Mouse (Mus musculus): ENCODE measurements around the gene Gm10563. TPM values are rescaled to one million over a fixed set of nuclear protein-coding genes. Genes with fewer than 3 reads are reported as not detected.

Gene Gm10563
- polyA plus RNA-seq, 1 experiment from 2014 or later: not detected

DNA sequence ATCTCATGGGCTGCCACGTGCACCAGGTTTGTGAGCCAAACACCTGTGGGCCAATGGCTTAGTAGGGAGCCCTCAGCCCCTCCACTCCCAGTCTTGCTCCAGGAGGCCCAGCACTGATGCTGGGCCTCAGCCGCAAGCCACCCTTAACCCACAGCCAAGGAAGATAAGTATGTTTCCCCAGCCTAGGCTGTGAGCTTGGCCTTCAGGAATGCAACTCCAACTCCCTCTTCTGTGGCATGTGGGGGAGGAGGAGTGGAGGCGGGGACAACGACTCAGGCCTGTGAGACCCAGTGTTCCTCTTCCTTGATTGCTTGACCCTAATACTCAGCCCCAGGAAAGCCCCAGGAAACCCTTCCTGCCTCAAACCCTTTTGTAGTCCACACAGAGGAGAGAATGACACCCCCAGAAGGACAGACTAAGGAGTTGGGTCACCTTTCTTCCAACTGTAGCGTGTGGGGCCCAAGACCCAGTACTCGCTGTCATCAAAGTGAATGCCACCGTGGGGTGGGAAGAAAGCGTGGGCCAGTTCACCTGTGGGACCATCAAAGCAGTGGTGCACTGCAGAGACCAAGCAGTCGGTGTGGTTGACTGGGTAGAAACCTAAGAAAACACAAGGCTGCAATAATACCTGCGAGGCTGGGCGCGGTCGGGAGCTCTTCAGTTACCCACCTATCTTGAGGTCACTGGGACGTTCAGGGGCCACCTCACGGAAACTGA, 6.5 kb upstream of the Gm10563 start:
- WGBS: 64% methylated on average over 15 of the region's 15 CpGs
- Histone ChIP-seq H3K27me3 (peaks cover 62% of the 10 kb centered on the region), H3K4me2 (peak overlapping the region; percentile 93; the same call in 1 of the 2 replicates)

DNA sequence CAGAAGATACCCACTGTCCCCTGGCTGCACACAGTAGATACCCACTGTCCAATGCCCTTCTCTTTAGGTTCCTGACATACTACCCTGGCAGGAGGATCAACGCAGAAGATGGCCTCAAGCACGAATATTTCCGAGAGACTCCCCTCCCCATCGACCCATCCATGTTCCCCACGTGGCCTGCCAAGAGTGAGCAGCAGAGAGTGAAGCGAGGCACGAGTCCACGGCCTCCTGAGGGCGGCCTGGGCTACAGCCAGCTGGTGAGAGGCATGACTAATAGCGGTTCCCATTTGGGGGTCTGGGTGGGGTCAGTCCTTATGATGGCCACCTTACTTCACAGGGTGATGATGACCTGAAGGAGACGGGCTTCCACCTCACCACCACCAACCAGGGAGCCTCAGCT, 4.1 kb upstream of the Gm10563 start:
- H3K9ac ChIP-seq (replicated peaks): no peak overlapping the region
- H3K27me3 ChIP-seq: peaks cover 39% of the 10 kb centered on the region
- H3K36me3 ChIP-seq: peaks cover 71% of the 10 kb centered on the region
- ATAC-seq (ENCODE audit: insufficient number of reproducible peaks, insufficient read depth, low FRiP score, low TSS enrichment, low read depth): no peak
- H3K4me1 ChIP-seq (replicated peaks): peaks cover 24% of the 10 kb centered on the region
- no peak overlapping the region for H3K4me2 ChIP-seq
- WGBS: 92% methylated on average over 11 of the region's 11 CpGs
- no peak overlapping the region for H3K4me3 ChIP-seq (replicated peaks)
- no peaks in the 10 kb centered on the region for H3K9me3 ChIP-seq
- no peak overlapping the region for H3K27ac ChIP-seq

More for the DNA sequence above, 6.5 kb upstream of the Gm10563 start:
- peaks cover 60% of the 10 kb centered on the region for H3K36me3 ChIP-seq
- H3K9ac ChIP-seq (replicated peaks): no peak overlapping the region; the same call in 1 of the 2 replicates
- H3K4me1 ChIP-seq (replicated peaks): peaks cover 36% of the 10 kb centered on the region
- ATAC-seq (ENCODE audit: insufficient number of reproducible peaks, insufficient read depth, low FRiP score, low TSS enrichment, low read depth): no peak
- H3K9me3 ChIP-seq: no peaks in the 10 kb centered on the region
- 0 out of 2 replicates have a peak overlapping the region, but pooled peaks have one; percentile 50 for H3K4me3 ChIP-seq (replicated peaks)
- no peak overlapping the region for H3K27ac ChIP-seq

DNA sequence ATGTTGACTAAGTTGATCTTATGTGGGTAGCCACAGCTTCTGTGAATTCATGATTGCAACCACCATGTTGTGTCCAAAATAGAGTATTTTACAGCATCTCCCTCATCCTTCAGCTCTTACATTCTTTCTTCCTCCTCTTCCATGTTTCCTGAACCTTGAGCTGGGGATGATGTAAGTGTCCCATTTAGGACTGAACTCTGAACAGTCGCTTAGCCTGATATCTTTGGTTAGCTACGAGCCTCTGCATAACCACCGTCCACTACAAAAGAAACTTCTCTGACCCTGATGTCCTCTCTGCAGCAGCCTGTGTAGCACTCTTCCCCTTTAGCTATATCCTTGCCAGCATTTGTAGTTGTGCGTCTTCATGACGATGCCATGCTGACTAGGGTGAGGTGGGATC, 513 bp upstream of the Gm10563 start:
- Histone ChIP-seq H3K27me3 (peaks cover 2% of the 10 kb centered on the region), H3K4me2 (no peak overlapping the region), H3K4me1 (replicated peaks) (no peaks in the 10 kb centered on the region), H3K9ac (replicated peaks) (no peak overlapping the region), H3K27ac (no peak overlapping the region), H3K36me3 (peaks cover 94% of the 10 kb centered on the region), H3K9me3 (no peaks in the 10 kb centered on the region), H3K4me3 (replicated peaks) (no peak overlapping the region)
- ATAC-seq (ENCODE audit: insufficient number of reproducible peaks, insufficient read depth, low FRiP score, low TSS enrichment, low read depth): no peak
- 93% methylated on average over 5 of the region's 5 CpGs for WGBS

DNA sequence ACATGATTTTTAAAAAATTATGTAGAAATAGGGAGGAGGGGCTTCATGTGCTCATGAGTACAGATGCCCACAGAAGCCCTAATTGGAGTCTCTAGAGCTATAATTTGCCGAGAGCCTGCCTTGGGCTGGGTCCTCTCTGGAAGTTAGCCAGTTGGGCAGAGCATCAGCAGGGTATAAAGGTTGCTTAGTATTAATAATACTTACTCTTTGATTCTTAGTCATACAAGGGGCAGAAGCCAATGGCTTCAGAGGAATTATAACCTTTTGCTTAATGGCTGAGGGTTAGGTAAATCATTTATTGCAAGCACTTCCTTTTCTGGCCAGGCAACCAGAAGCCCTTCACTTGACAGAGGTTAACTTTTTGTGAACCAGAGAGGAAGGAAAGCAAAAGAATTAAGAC, 1.7 kb downstream of the Gm10563 start:
- Histone ChIP-seq H3K4me1 (replicated peaks) (no peaks in the 10 kb centered on the region), H3K4me3 (replicated peaks) (no peak overlapping the region), H3K27ac (no peak overlapping the region), H3K9me3 (no peaks in the 10 kb centered on the region), H3K4me2 (no peak overlapping the region), H3K27me3 (no peaks in the 10 kb centered on the region), H3K36me3 (peaks cover 92% of the 10 kb centered on the region), H3K9ac (replicated peaks) (no peak overlapping the region)
- WGBS: 97% methylated on average over 1 of the region's 1 CpGs
- no peak for ATAC-seq (ENCODE audit: insufficient number of reproducible peaks, insufficient read depth, low FRiP score, low TSS enrichment, low read depth)

DNA sequence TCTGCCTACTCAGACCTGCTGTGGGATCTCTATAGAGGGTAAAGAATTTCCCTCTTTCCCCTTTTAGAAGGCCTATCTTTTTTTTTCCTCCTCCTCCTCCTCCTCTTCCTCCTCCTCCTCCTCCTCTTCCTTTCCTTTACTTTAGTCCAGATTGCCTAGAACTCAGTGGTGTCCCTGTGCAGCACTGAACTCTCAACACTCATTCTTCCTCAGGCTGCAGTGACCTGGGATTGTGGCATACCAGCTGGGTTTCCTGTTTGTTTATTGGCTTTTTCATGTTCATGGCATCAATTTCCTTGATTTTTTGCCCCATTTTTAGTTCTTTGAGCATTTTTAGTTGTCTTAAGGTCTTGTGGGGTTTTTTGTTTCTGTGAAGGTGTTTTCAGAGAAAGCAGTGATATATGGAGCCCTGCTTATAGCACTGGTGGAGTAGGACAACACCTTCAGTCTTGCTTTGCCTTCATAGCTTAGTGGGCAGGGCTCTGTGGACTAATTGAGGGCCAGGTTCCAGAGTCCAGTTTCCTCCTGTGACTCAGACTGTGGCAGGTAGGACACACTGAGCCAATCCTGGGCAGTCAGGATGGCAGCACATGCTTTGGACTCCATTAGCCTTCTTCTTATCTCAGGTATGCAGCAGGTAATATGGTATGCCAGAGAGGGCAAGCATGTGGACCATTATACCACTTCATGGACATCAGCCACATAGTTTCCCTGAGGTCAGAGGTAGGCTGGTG, 9.3 kb downstream of the Gm10563 start:
- H3K4me1 ChIP-seq (replicated peaks): no peaks in the 10 kb centered on the region
- no peak for ATAC-seq (ENCODE audit: insufficient number of reproducible peaks, insufficient read depth, low FRiP score, low TSS enrichment, low read depth)

DNA sequence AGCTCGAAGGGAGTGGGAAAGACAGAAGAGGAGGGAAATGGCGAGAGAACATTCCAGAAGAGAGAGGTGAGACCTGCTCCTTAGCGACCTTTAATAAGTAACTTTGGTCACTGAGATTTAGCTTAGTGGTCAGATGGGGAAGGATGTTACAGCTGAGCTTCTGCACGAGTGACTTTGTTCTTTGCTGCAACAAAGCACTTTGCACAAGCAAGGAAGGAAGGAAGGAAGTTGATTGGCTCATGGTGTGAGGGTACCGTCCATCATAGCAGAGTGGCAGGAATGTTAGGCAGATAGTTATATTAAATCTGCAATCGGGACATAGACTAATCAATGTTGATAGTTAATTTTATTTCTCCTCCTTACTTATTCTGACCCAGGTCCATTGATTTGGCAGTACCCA, 14.9 kb downstream of the Gm10563 start:
- WGBS: 92% methylated on average over 6 of the region's 6 CpGs
- no peak overlapping the region for H3K4me2 ChIP-seq
- H3K27ac ChIP-seq: no peak overlapping the region
- no peak overlapping the region for H3K4me3 ChIP-seq (replicated peaks)
- H3K27me3 ChIP-seq: no peaks in the 10 kb centered on the region
- ATAC-seq (ENCODE audit: insufficient number of reproducible peaks, insufficient read depth, low FRiP score, low TSS enrichment, low read depth): no peak
- H3K4me1 ChIP-seq (replicated peaks): 0 out of 2 replicates have a peak, but pooled peaks cover 4% of the 10 kb centered on the region
- H3K9ac ChIP-seq (replicated peaks): no peak overlapping the region
- no peaks in the 10 kb centered on the region for H3K9me3 ChIP-seq
- peaks cover 81% of the 10 kb centered on the region for H3K36me3 ChIP-seq

More for the DNA sequence above, 9.3 kb downstream of the Gm10563 start:
- H3K27ac ChIP-seq: no peak overlapping the region
- no peaks in the 10 kb centered on the region for H3K9me3 ChIP-seq
- peaks cover 95% of the 10 kb centered on the region for H3K36me3 ChIP-seq
- no peaks in the 10 kb centered on the region for H3K27me3 ChIP-seq
- no peak overlapping the region for H3K4me2 ChIP-seq
- no peak overlapping the region for H3K4me3 ChIP-seq (replicated peaks)
- H3K9ac ChIP-seq (replicated peaks): no peak overlapping the region

DNA sequence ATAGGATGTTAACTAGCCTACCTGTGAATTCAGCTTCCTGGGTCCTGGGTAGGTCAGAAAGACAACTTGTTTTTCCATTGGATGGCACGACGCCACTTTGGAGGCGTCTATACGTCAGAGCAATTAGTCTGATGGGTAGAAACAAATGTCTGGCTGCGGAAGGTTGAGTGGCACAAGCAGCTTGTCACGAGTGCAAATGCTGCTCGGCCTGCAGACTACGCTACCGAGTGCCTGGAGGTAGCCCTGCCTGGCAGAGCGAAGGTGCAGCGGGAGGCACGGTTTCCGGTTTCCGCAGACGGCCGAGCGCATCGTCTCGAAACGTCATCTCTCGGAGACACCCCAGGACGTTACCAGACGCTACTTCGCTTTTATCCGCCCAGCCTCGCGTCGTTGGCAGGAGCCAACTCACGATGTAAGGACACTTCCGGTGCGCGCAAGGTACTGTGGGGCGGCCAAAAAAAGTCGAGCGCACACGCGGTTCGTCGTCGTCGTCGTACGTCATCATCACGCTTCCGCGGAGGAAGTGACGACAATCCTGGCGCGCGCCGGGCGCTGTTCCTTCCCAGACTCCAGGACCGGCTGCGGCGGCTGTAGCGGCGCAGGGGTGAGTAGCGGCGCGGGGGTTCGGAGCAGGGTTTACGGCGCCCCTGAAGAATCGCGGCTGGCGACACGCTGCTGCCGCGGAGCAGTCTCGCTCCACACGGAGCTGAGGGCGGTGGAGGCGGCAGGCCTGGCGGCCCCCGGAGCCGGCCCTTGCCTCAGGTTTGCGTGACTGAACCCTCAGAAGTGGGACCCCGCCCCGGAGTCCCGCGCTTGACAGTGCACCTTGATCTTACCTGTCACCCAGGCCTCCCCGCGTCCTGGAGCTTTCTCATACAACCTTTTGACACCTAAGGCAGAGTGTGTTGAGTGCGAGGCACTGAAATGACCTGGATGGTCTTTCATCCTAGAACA, 20.6 kb downstream of the Gm10563 start, which contains the start of gene Cdk11b:
Cdk11b (plus strand) TSS at position 517 of the 954 bp plus-strand sequence.
- no peaks in the 10 kb centered on the region for H3K9me3 ChIP-seq
- H3K27ac ChIP-seq: peak within 1 kb of the TSS; percentile 87
- peaks cover 8% of the 10 kb centered on the region; the same call in 1 of the 2 replicates for H3K4me1 ChIP-seq (replicated peaks)
- H3K4me2 ChIP-seq: peak within 1 kb of the TSS; percentile 85
- H3K27me3 ChIP-seq: no peaks in the 10 kb centered on the region
- H3K4me3 ChIP-seq (replicated peaks): peak within 1 kb of the TSS; percentile 99
- peak; percentile 100 for ATAC-seq (ENCODE audit: insufficient number of reproducible peaks, insufficient read depth, low FRiP score, low TSS enrichment, low read depth)
- under 1% methylated on average over 84 of the region's 84 CpGs for WGBS
- H3K36me3 ChIP-seq: peaks cover 48% of the 10 kb centered on the region
- peak within 1 kb of the TSS; percentile 81 for H3K9ac ChIP-seq (replicated peaks)

DNA sequence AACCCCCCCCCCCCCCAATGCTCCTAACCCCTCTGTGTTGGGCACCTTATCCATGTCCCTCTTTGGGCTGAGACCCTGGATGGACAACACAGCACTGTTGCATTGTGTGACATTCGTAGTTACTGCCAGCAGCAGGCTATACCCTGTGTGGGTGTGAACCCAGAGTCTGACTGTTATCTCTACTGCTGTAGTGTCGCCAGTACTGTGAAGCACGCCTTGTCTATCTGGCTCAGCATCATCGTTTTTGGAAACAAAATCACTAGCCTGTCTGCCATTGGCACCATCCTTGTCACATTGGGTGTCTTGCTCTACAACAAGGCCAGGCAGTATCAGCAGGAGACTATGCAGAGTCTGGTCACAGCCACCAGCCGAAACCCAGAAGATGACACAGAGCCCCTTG, 26.9 kb downstream of the Gm10563 start:
- H3K9ac ChIP-seq (replicated peaks): no peak overlapping the region
- ATAC-seq (ENCODE audit: insufficient number of reproducible peaks, insufficient read depth, low FRiP score, low TSS enrichment, low read depth): no peak
- H3K27ac ChIP-seq: no peak overlapping the region
- no peak overlapping the region for H3K4me2 ChIP-seq
- no peaks in the 10 kb centered on the region for H3K4me1 ChIP-seq (replicated peaks)
- H3K9me3 ChIP-seq: no peaks in the 10 kb centered on the region
- H3K4me3 ChIP-seq (replicated peaks): no peak overlapping the region
- WGBS: 92% methylated on average over 5 of the region's 5 CpGs
- no peaks in the 10 kb centered on the region for H3K27me3 ChIP-seq
- H3K36me3 ChIP-seq: peaks cover 77% of the 10 kb centered on the region

DNA sequence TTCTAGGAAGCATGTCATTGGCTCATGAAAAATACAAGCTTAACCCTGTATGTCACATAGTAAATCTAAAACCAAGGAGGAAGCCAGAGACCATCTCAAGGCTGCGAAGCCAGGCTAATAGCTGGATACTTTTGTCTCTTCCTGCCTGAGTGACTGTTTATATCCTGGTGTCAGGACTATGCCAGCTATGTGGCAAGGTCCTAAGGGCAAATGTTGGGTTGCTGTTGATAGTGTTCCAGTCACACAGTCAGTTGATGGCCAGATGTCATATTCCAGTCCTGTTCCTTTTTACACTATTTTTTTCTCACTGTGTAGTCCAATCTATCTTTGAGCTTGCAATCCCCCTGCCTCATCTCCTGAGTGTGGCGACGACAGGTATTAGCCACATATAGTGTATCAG, 31.9 kb downstream of the Gm10563 start:
- Histone ChIP-seq H3K4me1 (replicated peaks) (no peaks in the 10 kb centered on the region), H3K4me2 (no peak overlapping the region), H3K9me3 (no peaks in the 10 kb centered on the region), H3K9ac (replicated peaks) (no peak overlapping the region), H3K27me3 (no peaks in the 10 kb centered on the region), H3K36me3 (peaks cover 79% of the 10 kb centered on the region), H3K4me3 (replicated peaks) (no peak overlapping the region), H3K27ac (no peak overlapping the region)
- no peak for ATAC-seq (ENCODE audit: insufficient number of reproducible peaks, insufficient read depth, low FRiP score, low TSS enrichment, low read depth)
- WGBS: 91% methylated on average over 3 of the region's 3 CpGs

DNA sequence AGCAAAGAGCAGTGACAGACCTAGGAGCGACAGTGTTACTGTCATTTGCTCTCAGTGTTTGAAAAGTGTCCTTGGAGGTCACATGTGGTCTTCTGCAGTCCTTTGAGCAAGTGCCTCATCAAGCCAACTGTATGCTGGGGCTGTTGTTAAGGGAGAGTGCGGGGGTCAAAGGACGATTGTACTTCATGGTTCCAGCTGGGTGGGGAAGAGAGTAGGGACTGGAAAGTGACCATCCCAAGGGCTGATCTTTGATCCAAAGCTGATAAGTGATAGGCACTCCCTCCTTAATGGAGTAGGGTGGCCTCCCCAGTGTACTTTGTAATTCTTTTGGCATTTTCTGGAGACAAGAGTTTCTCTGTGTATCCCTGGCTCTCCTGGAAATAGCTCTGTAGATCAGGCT, 33.3 kb downstream of the Gm10563 start:
- Histone ChIP-seq H3K4me3 (replicated peaks) (no peak overlapping the region), H3K4me1 (replicated peaks) (no peaks in the 10 kb centered on the region), H3K9me3 (no peaks in the 10 kb centered on the region), H3K36me3 (peaks cover 70% of the 10 kb centered on the region), H3K27me3 (no peaks in the 10 kb centered on the region), H3K9ac (replicated peaks) (no peak overlapping the region), H3K27ac (no peak overlapping the region), H3K4me2 (no peak overlapping the region)
- ATAC-seq (ENCODE audit: insufficient number of reproducible peaks, insufficient read depth, low FRiP score, low TSS enrichment, low read depth): no peak
- WGBS: 93% methylated on average over 3 of the region's 3 CpGs

DNA sequence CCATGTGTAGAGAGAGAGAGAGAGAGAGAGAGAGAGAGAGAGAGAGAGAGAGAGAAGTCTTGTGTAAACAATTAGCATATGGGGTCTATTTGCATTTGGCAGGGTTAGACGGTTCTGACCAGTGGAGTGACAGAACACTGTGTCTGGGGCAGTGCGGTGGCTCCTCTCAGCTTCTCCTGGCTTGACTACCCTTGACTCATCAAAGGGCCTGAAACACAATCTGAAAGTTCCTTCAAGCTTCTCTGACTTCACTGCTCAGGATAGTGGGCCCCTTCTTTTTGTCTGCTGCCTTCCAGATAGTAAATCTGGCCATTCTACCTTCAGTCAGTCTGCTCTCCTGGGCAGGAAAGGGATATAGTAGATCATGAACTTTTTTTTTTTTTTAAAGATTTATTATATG, 38.4 kb downstream of the Gm10563 start:
- Histone ChIP-seq H3K27me3 (no peaks in the 10 kb centered on the region), H3K4me2 (no peak overlapping the region), H3K9me3 (no peaks in the 10 kb centered on the region), H3K4me1 (replicated peaks) (peaks cover 5% of the 10 kb centered on the region), H3K9ac (replicated peaks) (no peak overlapping the region), H3K27ac (no peak overlapping the region), H3K4me3 (replicated peaks) (no peak overlapping the region), H3K36me3 (peaks cover 57% of the 10 kb centered on the region)
- 85% methylated on average over 2 of the region's 2 CpGs for WGBS
- no peak for ATAC-seq (ENCODE audit: insufficient number of reproducible peaks, insufficient read depth, low FRiP score, low TSS enrichment, low read depth)

All from limb, embryonic 12.5 days (tissue).